8 mouse cellular contexts compared by ENCODE assay signal in genomic region chr7:81212697-81213346, GRCm38 (mm10). TPM values are rescaled to one million over a fixed set of nuclear protein-coding genes. Genes with fewer than 3 reads are reported as not detected.
A peak's percentile ranks its signal among the peaks of the same experiment; 100 is the strongest.
DNase-seq lines count a peak whose midpoint lies in the region; ATAC-seq and TF ChIP-seq lines count a peak whose summit lies in the region.

No protein-coding gene starts in this region.

- no peaks in the 10 kb centered on the region for H3K9me3 ChIP-seq in ES-Bruce4 (replicated peaks; ENCODE audit: control insufficient read depth, insufficient read depth, low read length, poor library complexity, severe bottlenecking)
- no peaks in the 10 kb centered on the region for H3K9me3 ChIP-seq in hindbrain, embryonic 10.5 days
- no peaks in the 10 kb centered on the region for H3K9me3 ChIP-seq in lung, embryonic 14.5 days (ENCODE audit: low read depth, low read length)
- no peaks in the 10 kb centered on the region for H3K9me3 ChIP-seq in neural tube, embryonic 15.5 days (replicated peaks)

- peak overlapping the region; percentile 67 for H3K4me2 ChIP-seq in lung, embryonic 14.5 days
- H3K4me2 ChIP-seq in neural tube, embryonic 15.5 days, result peak overlapping the region; percentile 61

- peak; percentile 25 for DNase-seq in cerebellum, adult 8-10 months
- peak; percentile 49 to 79 for DNase-seq in frontal cortex, adult 2 months (ENCODE audit: extremely low spot score in 1 of 2, low spot score in 1 of 2)
- peak; percentile 93 for DNase-seq in hindbrain, embryonic 10.5 days (ENCODE audit: low spot score)
- peak; percentile 61 for DNase-seq in layer of hippocampus, adult 9-10 months (ENCODE audit: low spot score)
- peak; percentile 96 for DNase-seq in lung, embryonic 14.5 days

- TF ChIP-seq POLR2A in ES-Bruce4 (IDR thresholded peaks at IDR 0.05; ENCODE audit: insufficient read depth, low read length), result no peak
- peak; percentile 27; the same call in 1 of the 2 replicates for TF ChIP-seq POLR2A in testis, adult 2 months (IDR thresholded peaks at IDR 0.05; ENCODE audit: control insufficient read depth, low read depth, low read length)

- H3K27me3 ChIP-seq in ES-Bruce4 (ENCODE audit: control insufficient read depth, insufficient read depth, low read length, poor library complexity, severe bottlenecking), result peaks cover 16% of the 10 kb centered on the region
- peaks cover 91% of the 10 kb centered on the region for H3K27me3 ChIP-seq in hindbrain, embryonic 10.5 days (ENCODE audit: insufficient read depth, poor library complexity, severe bottlenecking)
- peaks cover 56% of the 10 kb centered on the region for H3K27me3 ChIP-seq in lung, embryonic 14.5 days (ENCODE audit: insufficient read depth, low read length)
- H3K27me3 ChIP-seq in neural tube, embryonic 15.5 days (replicated peaks), result peaks cover 62% of the 10 kb centered on the region
- no peaks in the 10 kb centered on the region for H3K27me3 ChIP-seq in testis, adult 2 months (ENCODE audit: control insufficient read depth, insufficient read depth, low read length)

- H3K4me1 ChIP-seq in ES-Bruce4 (ENCODE audit: control insufficient read depth, insufficient read depth, low read length), result peaks cover 7% of the 10 kb centered on the region
- peaks cover 39% of the 10 kb centered on the region for H3K4me1 ChIP-seq in hindbrain, embryonic 10.5 days (replicated peaks)
- H3K4me1 ChIP-seq in lung, embryonic 14.5 days (ENCODE audit: insufficient read depth), result no peaks in the 10 kb centered on the region
- H3K4me1 ChIP-seq in neural tube, embryonic 15.5 days, result peaks cover 21% of the 10 kb centered on the region
- H3K4me1 ChIP-seq in testis, adult 2 months (ENCODE audit: control insufficient read depth, insufficient read depth, low read length), result peaks cover 17% of the 10 kb centered on the region

- TF ChIP-seq CTCF in ES-Bruce4 (IDR thresholded peaks at IDR 0.05; ENCODE audit: low read depth, low read length), result no peak
- peak; percentile 47 for TF ChIP-seq CTCF in lung, embryonic 14.5 days (IDR thresholded peaks at IDR 0.05; ENCODE audit: low read depth)
- TF ChIP-seq CTCF in testis, adult 2 months (IDR thresholded peaks at IDR 0.05; ENCODE audit: control insufficient read depth, insufficient read depth, insufficient replicate concordance, low read depth, low read length), result no peak

- peak; percentile 88 for ATAC-seq in lung, embryonic 14.5 days (ENCODE audit: insufficient read depth)
- ATAC-seq in neural tube, embryonic 15.5 days (ENCODE audit: low FRiP score), result peak; percentile 90

- under 1% methylated on average over 57 of the region's 57 CpGs for WGBS in hindbrain, embryonic 10.5 days
- under 1% methylated on average over 57 of the region's 57 CpGs for WGBS in lung, embryonic 14.5 days
- under 1% methylated on average over 57 of the region's 57 CpGs for WGBS in neural tube, embryonic 15.5 days

- H3K4me3 ChIP-seq in ES-Bruce4 (ENCODE audit: low read depth, low read length), result peak overlapping the region; percentile 83
- peak overlapping the region; percentile 46 for H3K4me3 ChIP-seq in hindbrain, embryonic 10.5 days
- peak overlapping the region; percentile 52 for H3K4me3 ChIP-seq in lung, embryonic 14.5 days (ENCODE audit: low read depth, low read length)
- H3K4me3 ChIP-seq in neural tube, embryonic 15.5 days (replicated peaks), result peak overlapping the region; percentile 48
- H3K4me3 ChIP-seq in testis, adult 2 months (ENCODE audit: control insufficient read depth, low read depth, low read length), result peak overlapping the region; percentile 98

- H3K9ac ChIP-seq in ES-Bruce4 (ENCODE audit: low read depth, poor library complexity, severe bottlenecking), result peak overlapping the region; percentile 57
- peak overlapping the region; percentile 54 for H3K9ac ChIP-seq in lung, embryonic 14.5 days
- 0 out of 2 replicates have a peak overlapping the region, but pooled peaks have one; percentile 26 for H3K9ac ChIP-seq in neural tube, embryonic 15.5 days (replicated peaks)

- TF ChIP-seq EP300 in ES-Bruce4 (IDR thresholded peaks at IDR 0.05; ENCODE audit: insufficient read depth, low read depth, low read length), result peak; percentile 83

- H3K36me3 ChIP-seq in ES-Bruce4 (ENCODE audit: control insufficient read depth, insufficient read depth, low read length, poor library complexity, severe bottlenecking), result no peaks in the 10 kb centered on the region
- no peaks in the 10 kb centered on the region for H3K36me3 ChIP-seq in hindbrain, embryonic 10.5 days
- no peaks in the 10 kb centered on the region for H3K36me3 ChIP-seq in lung, embryonic 14.5 days (ENCODE audit: insufficient read depth)
- no peaks in the 10 kb centered on the region for H3K36me3 ChIP-seq in neural tube, embryonic 15.5 days
- no peaks in the 10 kb centered on the region; the same call in 1 of the 2 replicates for H3K36me3 ChIP-seq in testis, adult 2 months (ENCODE audit: control insufficient read depth, insufficient read depth, low read length)

- H3K27ac ChIP-seq in ES-Bruce4 (ENCODE audit: insufficient read depth, low read length), result no peak overlapping the region
- peak overlapping the region; percentile 79 for H3K27ac ChIP-seq in hindbrain, embryonic 10.5 days
- peak overlapping the region; percentile 86 for H3K27ac ChIP-seq in lung, embryonic 14.5 days (ENCODE audit: low read depth)
- H3K27ac ChIP-seq in neural tube, embryonic 15.5 days (replicated peaks), result peak overlapping the region; percentile 52
- H3K27ac ChIP-seq in testis, adult 2 months (ENCODE audit: control insufficient read depth, insufficient read depth, low read depth, low read length), result peak overlapping the region; percentile 98

RNA-seq across cellular contexts. Expression of gene Pde8a, which starts 0.6 kb away (rescaled TPM):
- 7.0 and 7.4 TPM in 2 replicates for polyA plus RNA-seq in ES-Bruce4 (2011; ENCODE audit: insufficient read depth, insufficient read length, low read depth, missing spikeins)
- 9.5 and 10.0 TPM in 2 replicates for polyA plus RNA-seq in frontal cortex, adult 2 months (2012; rRNA removed)
- polyA plus RNA-seq in hindbrain, embryonic 10.5 days (2016; fragmentation: Nextera tagmentation; extraction: Ambion mirVana), result 2.4 and 2.5 TPM in 2 replicates
- polyA plus RNA-seq in lung, embryonic 14.5 days (2014; fragmentation: Nextera tagmentation; extraction: Ambion mirVana), result 6.2 and 6.8 TPM in 2 replicates
- polyA plus RNA-seq in neural tube, embryonic 15.5 days (2015; fragmentation: Nextera tagmentation; extraction: Ambion mirVana), result 2.5 TPM in 2 replicates
- 95.2 and 101 TPM in 2 replicates for polyA plus RNA-seq in testis, adult 2 months (2012; rRNA removed)

Comparison
In these comparisons a context has a peak if more than half of its experiments do, and no peak if none do; other contexts are left out.
1. H3K4me3 ChIP-seq: peak in every context shown above with its lines; median percentile 98 in testis, adult 2 months; 83 in ES-Bruce4; 52 in lung, embryonic 14.5 days; 48 in neural tube, embryonic 15.5 days; 46 in hindbrain, embryonic 10.5 days.
2. DNase-seq: peak in every context shown above with its lines; median percentile 96 in lung, embryonic 14.5 days; 93 in hindbrain, embryonic 10.5 days; 64 in frontal cortex, adult 2 months; 61 in layer of hippocampus, adult 9-10 months; 25 in cerebellum, adult 8-10 months.